Mouse (Mus musculus) ES-E14 (cell line): ENCODE results near the gene Timm8b. TPM values are rescaled to one million over a fixed set of nuclear protein-coding genes. Genes with fewer than 3 reads are reported as not detected.
"Not testable (repeated sequence)": the region's sequence is repeated elsewhere in the genome, so short reads cannot be mapped to it uniquely, and the experiment has no call there.

Source experiments
- DNase-seq: peaks from one replicate; pipeline ENCODE4 v3.0.0-alpha.2; 2013; ENCODE audit warnings: low read depth, low spot score
- H3K27ac ChIP-seq: 2 replicates; pipeline ENCODE4 v1.5.1; 2012; ENCODE audit warnings: low read depth, mild to moderate bottlenecking, low read length, moderate library complexity, mixed read lengths; ENCODE audit not compliant: poor library complexity, insufficient read depth, severe bottlenecking
- H3K36me3 ChIP-seq: 2 replicates; pipeline ENCODE4 v1.6.1; 2012; ENCODE audit warnings: mild to moderate bottlenecking, low read length, moderate library complexity, mixed read lengths; ENCODE audit not compliant: control insufficient read depth, poor library complexity, insufficient read depth, severe bottlenecking
- H3K4me1 ChIP-seq, 2 experiments: fragments of 150-350 bp in 1 of 2; sonication (generic) in 1 of 2; 2 replicates each; pipeline ENCODE4 v1.6.1; 2012; ENCODE audit warnings: low read length in 2 of 2, mild to moderate bottlenecking in 1 of 2, mixed read lengths in 1 of 2; ENCODE audit not compliant: control insufficient read depth in 2 of 2, insufficient read depth in 2 of 2, poor library complexity in 1 of 2
- H3K4me3 ChIP-seq, 2 experiments: fragments of 150-350 bp in 1 of 2; sonication (generic) in 1 of 2; 2 replicates each; pipeline ENCODE4 v1.5.1; 2012; ENCODE audit warnings: low read length in 2 of 2, low read depth in 1 of 2, mild to moderate bottlenecking in 1 of 2, mixed read lengths in 1 of 2; ENCODE audit not compliant: insufficient read depth in 1 of 2, poor library complexity in 1 of 2, severe bottlenecking in 1 of 2
- H3K9ac ChIP-seq: 2 replicates; pipeline ENCODE4 v1.6.1; 2012; ENCODE audit warnings: low read depth, mild to moderate bottlenecking, low read length, mixed read lengths; ENCODE audit not compliant: poor library complexity, insufficient read depth, severe bottlenecking
- H3K9me3 ChIP-seq: fragments of 150-350 bp; sonication (generic); 2 replicates; pipeline ENCODE4 v1.6.1; 2012; ENCODE audit warnings: low read depth, mild to moderate bottlenecking, low read length; ENCODE audit not compliant: control insufficient read depth, insufficient read depth
- CHD2 ChIP-seq: IDR thresholded peaks from 2 replicates; pipeline ENCODE4 v1.6.1; 2014; ENCODE audit warnings: mild to moderate bottlenecking, low read depth, low read length, inconsistent platforms
- HCFC1 ChIP-seq: IDR thresholded peaks from 2 replicates; pipeline ENCODE4 v1.6.1; 2012; ENCODE audit warnings: low read length, inconsistent platforms, borderline replicate concordance; ENCODE audit not compliant: insufficient read depth
- MAFK ChIP-seq: IDR thresholded peaks from 2 replicates; pipeline ENCODE4 v1.6.1; 2014; ENCODE audit warnings: mild to moderate bottlenecking, low read depth, low read length, inconsistent platforms; ENCODE audit not compliant: insufficient read depth
- ZC3H11A ChIP-seq: IDR thresholded peaks from 2 replicates; pipeline ENCODE4 v1.6.1; 2012; ENCODE audit warnings: low read depth, mild to moderate bottlenecking, inconsistent platforms, low read length, borderline replicate concordance
- ZNF384 ChIP-seq: IDR thresholded peaks from 2 replicates; pipeline ENCODE4 v1.6.1; 2012; ENCODE audit warnings: low read depth, low read length, inconsistent platforms
- in situ Hi-C, 2 experiments: fragments of 600-800 bp; cut with MboI; formaldehyde crosslinking; loops; one replicate each; pipeline ENCODE4 v1.15.1; 2025; ENCODE audit warnings: low sequenced_read_pairs in 2 of 2, inconsistent platforms in 1 of 2; ENCODE audit not compliant: unreplicated experiment in 2 of 2
- total RNA-seq: library from RNA; depleted of rRNA; stranded (reverse); fragments of 300-350 nt; gene quantifications from 2 replicates; pipeline ENCODE4 v1.2.3, GENCODE M21; 2012

Gene Timm8b
- total RNA-seq, 1 experiment, result 179 TPM

GRCm38 (mm10) chr9:50616161-50616560, 12.5 kb downstream of the Timm8b start:
- peak overlapping the region; percentile 78 to 86 for H3K4me3 ChIP-seq
- H3K36me3 ChIP-seq, result peaks cover 5% of the 10 kb centered on the region
- no peak for TF ChIP-seq ZNF384
- no peak for TF ChIP-seq MAFK
- no peak for TF ChIP-seq ZC3H11A
- no peak for TF ChIP-seq CHD2
- no peak for TF ChIP-seq HCFC1
- in situ Hi-C loops, result no loop called here
- peak overlapping the region; percentile 89 for H3K9ac ChIP-seq
- H3K4me1 ChIP-seq, result peaks cover 2 to 4% of the 10 kb centered on the region in 2 experiments; a peak in 1 of 4 replicates
- no peaks in the 10 kb centered on the region for H3K9me3 ChIP-seq
- H3K27ac ChIP-seq, result no peak overlapping the region; the same call in 1 of the 2 replicates
- DNase-seq, result no peak

GRCm38 (mm10) chr9:50616766-50617603, 13.3 kb downstream of the Timm8b start, which contains the start of the genes Pih1d2 and Nkapd1:
Gene Pih1d2 (plus strand): TSS chr9:50617321.
Gene Nkapd1 (minus strand): TSS chr9:50617464.
- Histone ChIP-seq H3K9me3 (no peaks in the 10 kb centered on the region), H3K4me1 (peaks cover 2 to 4% of the 10 kb centered on the region in 2 experiments; a peak in 1 of 4 replicates), H3K36me3 (peaks cover 5% of the 10 kb centered on the region), H3K9ac (peak within 1 kb of the TSS; percentile 89), H3K27ac (peak within 1 kb of the TSS; percentile 67), H3K4me3 (peak within 1 kb of the TSS; percentile 78 to 86)
- in situ Hi-C loops, result no loop called here
- DNase-seq, result peak; percentile 89
- TF ChIP-seq HCFC1 (peak; percentile 82; the same call in 1 of the 2 replicates), CHD2 (no peak), ZNF384 (no peak)

- Histone ChIP-seq H3K36me3 (peaks cover 5% of the 10 kb centered on the region), H3K4me1 (peaks cover 2 to 4% of the 10 kb centered on the region in 2 experiments; a peak in 1 of 4 replicates), H3K27ac (no peak overlapping the region), H3K9ac (no peak overlapping the region), H3K4me3 (no peak overlapping the region; a peak in 1 of 4 replicates), H3K9me3 (no peaks in the 10 kb centered on the region)
- in situ Hi-C loops, result no loop called here
- TF ChIP-seq CHD2, result no peak
- no peak for TF ChIP-seq MAFK
- TF ChIP-seq ZNF384, result no peak
- TF ChIP-seq HCFC1, result no peak
- no peak for TF ChIP-seq ZC3H11A
- no peak for DNase-seq
These were observed 14.2 kb downstream of the Timm8b start for GRCm38 (mm10) chr9:50617794-50618330.

- DNase-seq, in situ Hi-C loops, H3K36me3 ChIP-seq, H3K9me3 ChIP-seq, H3K4me3 ChIP-seq, H3K9ac ChIP-seq, H3K4me1 ChIP-seq, H3K27ac ChIP-seq: not testable (repeated sequence)
These were observed 27.2 kb downstream of the Timm8b start for GRCm38 (mm10) chr9:50630903-50631302.
